Mouse (Mus musculus) spleen, postnatal 14 days (tissue): ENCODE measurements around the gene Grm1.

Experiments
- DNase-seq, 2 experiments: peaks; one replicate each; pipeline ENCODE4 v3.0.0; 2021 to 2022; ENCODE audit warnings: low spot score in 2 of 2

The Grm1 gene

DNA sequence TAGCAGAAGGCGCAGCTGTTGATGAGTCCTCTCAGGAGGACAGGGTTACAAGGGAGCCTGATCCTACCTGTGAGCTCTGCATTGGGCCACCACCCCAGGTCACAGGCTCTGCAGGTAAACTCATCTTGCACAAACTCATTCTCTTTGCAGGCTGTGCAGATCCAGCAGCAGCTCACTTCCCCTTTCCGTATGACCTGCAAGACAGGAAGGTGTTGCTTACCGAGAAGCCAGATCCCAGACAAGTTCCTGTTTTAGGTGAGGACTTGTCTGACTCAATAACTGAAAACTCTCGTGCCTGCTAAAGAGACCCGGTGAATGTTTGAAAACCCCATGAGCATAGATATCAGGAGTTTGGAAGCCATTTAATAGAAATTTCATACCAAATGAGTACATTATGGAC, 349.1 kb downstream of the Grm1 start:
- DNase-seq: no peak

DNA sequence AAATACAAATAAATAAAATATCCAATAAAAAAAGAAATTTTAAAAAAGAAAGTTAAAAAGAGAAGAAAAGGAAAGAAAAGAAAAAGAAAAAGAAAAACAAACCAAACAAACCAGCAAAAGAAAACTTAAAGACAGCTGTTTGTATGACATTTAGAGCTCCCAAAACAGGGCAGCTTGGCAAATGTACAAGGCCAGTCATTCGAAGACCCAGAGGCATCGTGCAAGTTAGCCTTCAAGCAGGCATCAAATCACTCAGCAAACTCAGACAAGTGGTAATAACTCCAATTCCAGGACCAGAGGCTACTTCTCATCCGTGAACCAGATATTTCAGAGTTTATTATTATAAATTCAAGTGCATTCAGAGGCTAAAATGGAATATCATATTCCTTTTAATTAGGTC, 355.7 kb downstream of the Grm1 start:
- DNase-seq: no peak

DNA sequence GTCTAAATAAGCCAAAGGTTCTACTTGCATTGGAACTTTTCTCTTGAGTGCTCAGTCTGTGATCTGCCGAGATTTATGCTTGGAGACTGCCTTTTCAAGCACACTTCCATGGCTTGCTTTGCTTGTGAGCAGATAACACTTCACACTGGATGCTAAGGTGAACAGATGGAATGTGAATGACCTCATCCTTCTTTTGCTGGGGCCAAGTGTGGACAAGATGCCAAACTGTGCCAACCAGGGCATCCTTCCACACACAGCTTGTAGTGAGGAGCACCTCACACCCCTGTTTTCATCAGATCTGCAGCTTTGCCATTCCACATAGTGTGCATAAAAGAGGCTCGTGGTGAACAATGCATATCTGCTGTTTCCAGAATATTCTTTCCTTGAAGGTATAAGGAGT, 371.3 kb downstream of the Grm1 start:
- DNase-seq: no peak

DNA sequence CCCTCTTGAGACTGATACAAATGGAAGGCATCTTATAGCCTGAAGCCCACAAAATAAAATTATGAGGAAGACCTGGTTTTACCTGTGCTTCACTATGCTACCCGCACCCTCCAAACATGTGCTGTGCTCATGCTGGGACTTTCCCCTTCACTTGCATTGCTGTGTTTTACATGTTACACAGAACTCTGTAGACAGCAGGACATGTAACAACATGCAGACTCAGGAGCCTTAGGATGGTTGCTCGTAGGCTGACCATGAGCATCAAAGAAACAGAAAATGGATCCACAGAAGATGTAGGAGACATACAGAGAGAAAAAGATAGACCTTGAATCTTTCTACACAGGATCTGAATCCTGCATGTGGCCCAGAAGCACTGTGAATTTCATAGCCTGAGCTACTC, 371.8 kb downstream of the Grm1 start:
- no peak for DNase-seq

DNA sequence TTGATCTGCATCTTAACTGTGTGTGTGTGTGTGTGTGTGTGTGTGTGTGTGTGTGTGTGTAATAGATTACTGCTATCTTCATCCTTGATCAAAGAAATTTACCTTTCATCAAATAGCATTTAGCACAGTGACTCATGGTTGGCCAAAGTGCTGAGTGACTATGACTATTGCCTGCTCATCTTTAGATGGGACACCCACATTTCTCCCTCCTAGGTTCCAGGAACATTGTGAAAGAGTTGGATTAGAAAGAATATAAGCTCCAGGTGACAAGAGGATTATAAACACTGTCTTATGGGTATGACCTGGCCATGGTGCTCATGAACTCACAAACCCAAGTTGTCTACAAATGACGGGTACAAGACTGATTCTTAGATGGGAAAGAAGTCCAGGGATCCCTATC, 374.1 kb downstream of the Grm1 start:
- DNase-seq: no peak

DNA sequence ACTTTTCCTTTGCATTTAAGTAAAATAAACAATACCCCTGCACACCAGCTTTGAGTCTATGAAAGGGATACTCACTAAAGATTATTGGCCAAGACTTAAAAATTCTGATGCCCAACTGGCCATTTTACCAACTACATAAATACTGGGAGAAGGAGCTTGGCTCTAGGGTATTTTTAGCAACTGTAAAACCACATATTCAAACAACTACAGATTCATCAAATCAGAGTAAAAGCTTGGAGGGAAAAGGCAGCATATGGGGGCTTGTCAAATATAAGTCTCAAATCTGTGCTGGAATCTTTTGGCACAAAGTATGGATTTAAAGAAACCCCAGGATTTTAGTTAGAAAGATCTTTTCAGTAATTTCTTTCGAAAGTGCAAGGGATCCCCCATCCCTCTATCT, 380.8 kb downstream of the Grm1 start:
- no peak for DNase-seq

DNA sequence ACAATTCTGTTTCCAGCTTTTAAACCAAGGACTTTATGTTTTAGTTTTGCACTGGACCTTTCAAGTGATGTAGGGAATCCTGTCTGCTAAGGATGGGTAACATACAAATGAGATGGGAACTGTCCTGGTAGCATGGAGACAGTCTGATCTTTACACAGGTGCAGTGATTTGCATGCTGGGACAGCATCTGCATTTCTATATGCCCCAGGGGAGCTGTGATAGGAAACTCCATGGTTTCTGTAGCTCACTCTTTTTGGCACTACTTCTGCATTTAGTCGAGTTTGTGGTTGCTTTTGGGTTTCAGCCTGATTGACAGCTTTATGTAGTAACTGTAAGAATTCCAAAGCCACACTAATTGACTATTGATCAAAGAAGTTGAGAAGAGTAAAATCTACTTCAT, 381.3 kb downstream of the Grm1 start:
- DNase-seq: no peak

DNA sequence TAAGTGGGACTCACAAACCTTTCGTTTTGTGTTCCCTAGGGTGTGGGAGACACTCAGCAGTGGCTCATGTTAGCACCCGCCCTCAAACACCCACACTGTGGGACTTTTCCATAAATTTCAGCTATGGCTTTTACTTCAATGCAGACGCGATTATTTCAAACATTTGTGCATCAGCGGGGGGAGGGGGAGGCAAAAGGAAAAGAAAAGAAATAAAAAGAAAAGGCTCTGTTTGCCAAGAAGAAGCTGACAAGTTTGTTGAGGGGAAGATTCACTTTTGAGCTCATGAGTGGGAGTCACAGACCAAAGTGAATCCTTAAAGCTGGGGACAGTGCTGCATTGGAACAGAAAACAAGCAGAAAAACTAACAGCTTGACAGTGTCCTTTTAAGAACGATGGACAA, 384.7 kb downstream of the Grm1 start:
- no peak for DNase-seq

DNA sequence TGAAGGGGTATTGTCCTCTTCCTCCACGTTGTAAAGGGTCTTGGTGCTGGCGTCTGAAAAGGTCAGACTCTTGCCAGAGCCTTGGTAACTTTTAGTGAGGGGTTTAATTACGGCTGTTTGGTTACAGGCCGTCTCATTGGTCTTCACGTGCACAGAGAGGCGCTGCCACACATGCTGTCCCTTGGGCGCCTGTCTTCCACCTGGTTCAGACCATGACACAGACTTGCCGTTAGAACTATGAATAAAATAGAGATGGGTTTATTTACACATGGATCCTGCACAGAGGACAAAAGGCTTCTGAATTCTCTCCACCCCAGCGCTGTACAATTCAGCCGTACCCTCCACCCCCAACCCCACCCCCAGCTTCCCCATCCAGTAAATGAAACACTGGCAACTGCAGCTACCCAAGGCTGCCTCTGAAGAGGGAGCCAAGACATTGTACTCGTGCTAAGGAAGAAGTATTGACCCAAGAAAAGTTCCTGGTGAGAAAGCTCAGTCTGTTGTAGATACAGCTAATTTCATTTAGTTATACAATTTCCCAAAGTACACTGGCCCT, 392.4 kb downstream of the Grm1 start:
- DNase-seq: no peak

DNA sequence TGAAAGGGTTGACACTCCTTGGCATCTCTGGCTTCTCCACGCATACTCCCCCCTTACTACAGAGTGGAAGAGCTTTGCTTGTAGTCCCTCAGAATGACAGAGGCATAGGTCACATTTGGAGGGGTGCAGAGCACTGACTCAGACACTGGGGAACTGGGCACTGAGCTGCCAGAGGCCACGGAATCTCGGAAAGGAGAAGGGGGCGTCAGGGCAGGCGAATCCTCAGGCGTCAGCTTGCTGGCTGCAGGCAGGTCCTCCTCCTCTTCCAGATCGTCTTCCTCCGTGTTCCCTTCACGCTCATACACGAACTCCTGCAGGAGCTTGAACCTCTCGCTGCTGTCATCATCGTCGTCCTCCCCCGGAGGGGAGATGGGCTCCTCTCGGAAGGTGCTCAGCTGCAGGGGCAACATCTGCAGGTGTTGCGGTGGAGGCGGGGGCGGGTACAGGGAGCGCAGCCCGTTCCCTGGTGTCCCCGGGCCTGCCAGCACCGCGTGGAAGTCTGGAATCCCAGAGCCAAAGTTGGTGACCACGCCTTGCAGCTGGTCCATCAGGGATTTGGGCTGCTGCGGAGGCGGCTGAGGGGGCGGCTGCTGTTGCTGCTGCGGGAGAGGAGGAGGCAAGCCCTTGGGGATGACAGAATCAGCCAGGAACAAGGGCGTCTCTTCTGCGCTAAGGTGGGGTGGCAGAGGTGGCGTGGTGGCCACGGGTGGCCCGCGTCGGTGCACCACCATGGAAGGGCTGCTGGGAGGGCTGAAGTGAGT, 393.1 kb downstream of the Grm1 start:
- DNase-seq: no peak

DNA sequence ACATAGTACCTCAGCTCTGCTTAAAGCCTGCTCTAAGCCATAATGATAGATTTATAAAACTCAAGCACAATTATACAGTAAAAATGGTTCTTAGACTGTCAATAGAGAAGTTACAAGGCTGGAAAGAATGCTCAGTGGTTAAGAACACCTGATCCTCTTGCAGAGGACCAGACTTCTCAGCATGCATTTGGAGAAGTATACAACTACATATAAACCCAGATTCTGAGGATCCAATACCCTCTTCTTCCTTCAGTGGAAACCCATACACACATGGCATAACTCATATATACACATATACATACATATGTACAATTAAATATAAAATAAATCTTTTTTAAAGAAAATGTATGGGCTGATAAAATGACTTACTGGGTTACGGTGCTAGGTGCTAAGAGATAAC, 401.1 kb downstream of the Grm1 start, which contains the start of gene Gm10944:
TSS of gene Gm10944 (plus strand) at position 301 of the 400 bp plus-strand sequence.
- DNase-seq: no peak

DNA sequence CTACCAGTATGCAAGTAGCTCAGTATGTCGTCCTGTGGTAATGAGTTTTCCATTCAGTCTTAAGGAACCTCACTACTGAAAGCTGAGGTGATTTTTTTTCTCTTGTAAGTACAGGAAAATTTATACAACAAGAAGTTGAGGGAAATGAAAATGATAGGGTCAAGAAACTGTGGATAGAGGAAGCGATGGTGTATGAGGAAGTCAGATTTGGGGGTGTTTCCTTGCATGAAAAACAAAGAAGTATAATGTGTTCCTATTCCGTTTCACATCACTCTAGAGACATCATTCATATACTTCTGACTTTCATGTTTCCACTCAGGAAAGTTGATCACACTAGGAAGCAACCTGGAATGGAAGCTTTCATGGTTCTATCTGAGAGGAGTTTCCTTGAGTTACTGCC, 422.2 kb downstream of the Grm1 start:
- no peak for DNase-seq

DNA sequence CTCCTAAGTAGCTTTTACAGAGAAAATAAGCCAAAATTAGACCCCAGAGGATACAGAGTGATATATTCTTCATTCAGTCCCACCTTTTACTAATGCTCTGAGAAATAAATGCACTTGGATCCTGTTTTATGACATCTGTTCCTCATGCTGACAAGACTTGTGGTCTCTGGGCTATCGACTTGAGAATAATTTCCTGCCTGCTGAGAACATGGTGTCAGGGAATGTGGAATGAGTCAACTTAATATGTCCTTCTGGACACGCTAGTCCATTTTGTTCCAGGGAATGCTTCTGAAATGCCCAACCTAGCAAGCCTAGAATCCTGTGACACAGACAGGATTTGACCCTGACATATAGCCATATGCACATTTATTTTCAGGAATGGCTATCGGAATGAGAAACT, 423.0 kb downstream of the Grm1 start:
- DNase-seq: no peak

DNA sequence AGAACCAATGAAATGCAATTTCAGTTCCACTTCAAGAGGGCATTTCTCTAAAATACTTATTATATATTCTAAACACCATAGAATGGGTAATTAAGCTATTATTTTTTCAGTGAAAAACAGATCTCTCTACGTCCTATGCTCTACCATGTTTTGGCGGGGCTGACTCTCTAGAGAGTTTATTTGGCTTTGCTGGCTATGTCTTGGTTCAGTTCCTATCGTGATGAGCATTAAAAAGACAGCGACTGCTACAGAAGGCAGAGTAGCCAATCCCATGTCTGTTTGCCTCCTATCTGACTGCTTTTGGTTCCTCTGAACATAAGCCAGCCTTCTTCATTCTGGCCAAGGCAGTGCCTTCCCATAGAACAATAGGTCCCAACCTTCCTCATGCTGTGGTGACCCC, 425.5 kb downstream of the Grm1 start:
- DNase-seq: no peak

DNA sequence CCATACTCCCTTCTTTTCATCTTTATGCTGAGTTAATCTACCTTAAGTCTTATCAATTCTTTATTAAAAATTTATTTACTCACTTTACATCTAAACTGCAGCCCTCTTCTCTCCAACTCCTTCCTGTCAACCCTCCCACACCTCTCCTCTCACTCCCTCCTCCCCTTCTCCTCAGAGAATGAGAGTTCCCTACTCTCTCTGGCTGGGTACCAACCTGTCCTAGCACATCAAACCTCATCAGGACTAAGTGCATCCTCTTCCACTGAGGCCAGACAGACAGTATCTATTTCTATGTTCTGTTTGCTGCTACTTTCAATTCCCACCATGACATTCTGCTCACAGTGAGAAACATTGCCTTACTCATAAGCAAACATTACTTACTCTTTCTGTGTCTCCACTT, 426.2 kb downstream of the Grm1 start:
- DNase-seq: no peak
